Mouse (Mus musculus): ENCODE measurements around the gene Olfr15. TPM values are rescaled to one million over a fixed set of nuclear protein-coding genes. Genes with fewer than 3 reads are reported as not detected.
A peak's percentile ranks its signal among the peaks of the same experiment; 100 is the strongest.

The Olfr15 gene
- polyA plus RNA-seq, 1 experiment from 2014 or later: not detected

- H3K27me3 ChIP-seq: no peaks in the 10 kb centered on the region
- H3K27ac ChIP-seq (replicated peaks): peak within 1 kb of the TSS; percentile 94
- peak within 1 kb of the TSS; percentile 72 for H3K4me2 ChIP-seq
- peak within 1 kb of the TSS; percentile 77 for H3K9ac ChIP-seq
- H3K4me3 ChIP-seq: peak within 1 kb of the TSS; percentile 61
- peaks cover 38% of the 10 kb centered on the region for H3K4me1 ChIP-seq (replicated peaks)
- no peaks in the 10 kb centered on the region for H3K9me3 ChIP-seq
- under 1% methylated on average over 88 of the region's 88 CpGs for WGBS
- H3K36me3 ChIP-seq: peaks cover 9% of the 10 kb centered on the region
- ATAC-seq (ENCODE audit: low read depth): peak; percentile 98
Measured at GRCm38 (mm10) chr16:3884201-3885064, 53.8 kb downstream of the Olfr15 start, which contains the start of the genes Zfp597 and Gm20695. Gene Zfp597, minus strand, starts transcription at chr16:3884561. Gene Gm20695, plus strand, starts transcription at chr16:3884648.

- Histone ChIP-seq H3K27ac (replicated peaks) (peak overlapping the region; percentile 94), H3K9me3 (no peaks in the 10 kb centered on the region), H3K4me3 (peak overlapping the region; percentile 61), H3K27me3 (no peaks in the 10 kb centered on the region), H3K4me1 (replicated peaks) (peaks cover 38% of the 10 kb centered on the region), H3K9ac (peak overlapping the region; percentile 77), H3K36me3 (peaks cover 6% of the 10 kb centered on the region; the same call in 1 of the 2 replicates), H3K4me2 (peak overlapping the region; percentile 72)
- ATAC-seq (ENCODE audit: low read depth): peak; percentile 29; the same call in 1 of the 2 replicates
- WGBS: 2% methylated on average over 10 of the region's 10 CpGs
Measured at GRCm38 (mm10) chr16:3885065-3885670, 54.5 kb downstream of the Olfr15 start.

- Histone ChIP-seq H3K27ac (replicated peaks) (no peak overlapping the region), H3K4me2 (no peak overlapping the region), H3K9ac (no peak overlapping the region), H3K4me1 (replicated peaks) (peaks cover 5% of the 10 kb centered on the region; the same call in 1 of the 2 replicates), H3K27me3 (no peaks in the 10 kb centered on the region), H3K4me3 (no peak overlapping the region), H3K9me3 (no peaks in the 10 kb centered on the region), H3K36me3 (peaks cover 28% of the 10 kb centered on the region)
- no peak for ATAC-seq (ENCODE audit: low read depth)
- 93% methylated on average over 14 of the region's 14 CpGs for WGBS
Measured at GRCm38 (mm10) chr16:3891621-3892295, 61.1 kb downstream of the Olfr15 start.

DNA sequence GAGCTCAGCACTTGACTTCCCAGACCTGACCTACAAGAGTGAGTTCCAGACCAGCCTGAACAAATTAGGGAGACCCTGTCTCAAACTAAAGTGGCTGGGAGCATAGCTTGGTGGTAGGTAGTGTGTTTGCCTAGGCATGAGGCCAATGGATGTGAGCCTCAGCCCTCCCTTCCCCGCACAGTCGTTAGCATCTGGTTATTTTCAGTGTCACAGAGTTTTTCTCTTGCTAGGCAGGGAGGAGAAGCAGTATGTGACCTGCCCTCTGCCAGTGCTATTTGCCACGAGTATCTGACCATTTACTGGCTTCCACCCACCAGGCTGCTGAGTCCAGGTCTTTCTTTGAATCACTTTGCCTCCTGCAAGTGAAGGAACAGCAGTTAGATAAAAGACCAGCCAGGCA, 63.1 kb downstream of the Olfr15 start:
- no peaks in the 10 kb centered on the region for H3K27me3 ChIP-seq
- H3K27ac ChIP-seq (replicated peaks): no peak overlapping the region
- peaks cover 48% of the 10 kb centered on the region for H3K36me3 ChIP-seq
- H3K9me3 ChIP-seq: no peaks in the 10 kb centered on the region
- no peak overlapping the region for H3K4me3 ChIP-seq
- no peak overlapping the region for H3K9ac ChIP-seq
- no peaks in the 10 kb centered on the region for H3K4me1 ChIP-seq (replicated peaks)
- H3K4me2 ChIP-seq: no peak overlapping the region
- no peak for ATAC-seq (ENCODE audit: low read depth)
- 69% methylated on average over 3 of the region's 3 CpGs for WGBS

Other genes with a start within 250 kb of the Olfr15 start
- not detected in 2 replicates for gene Olfr161, start 239.8 kb upstream of the Olfr15 start, polyA plus RNA-seq (2015; fragmentation: Nextera tagmentation; extraction: Ambion mirVana)
- not detected in 2 replicates for gene Mefv, start 112.8 kb upstream of the Olfr15 start, polyA plus RNA-seq (2015; fragmentation: Nextera tagmentation; extraction: Ambion mirVana)
- 46.7 and 49.9 TPM in 2 replicates for gene Zfp263, start 86.8 kb upstream of the Olfr15 start, polyA plus RNA-seq (2015; fragmentation: Nextera tagmentation; extraction: Ambion mirVana)
- 1.7 and 2.2 TPM in 2 replicates for gene Zfp174, start 16.4 kb downstream of the Olfr15 start, polyA plus RNA-seq (2015; fragmentation: Nextera tagmentation; extraction: Ambion mirVana)
- gene Naa60, start 41.5 kb downstream of the Olfr15 start, polyA plus RNA-seq (2015; fragmentation: Nextera tagmentation; extraction: Ambion mirVana): 81.9 and 85.0 TPM in 2 replicates
- gene Zfp597, start 53.7 kb downstream of the Olfr15 start, polyA plus RNA-seq (2015; fragmentation: Nextera tagmentation; extraction: Ambion mirVana): 11.2 and 12.5 TPM in 2 replicates
- gene Gm20695, start 53.8 kb downstream of the Olfr15 start, polyA plus RNA-seq (2015; fragmentation: Nextera tagmentation; extraction: Ambion mirVana): 1.9 and 3.1 TPM in 2 replicates
- 10.5 and 11.5 TPM in 2 replicates for gene 1700037C18Rik, start 77.8 kb downstream of the Olfr15 start, polyA plus RNA-seq (2015; fragmentation: Nextera tagmentation; extraction: Ambion mirVana)
- gene Cluap1, start 77.9 kb downstream of the Olfr15 start, polyA plus RNA-seq (2015; fragmentation: Nextera tagmentation; extraction: Ambion mirVana): 34.3 and 35.4 TPM in 2 replicates
- 0.95 and 0.98 TPM in 2 replicates for gene Nlrc3, start 145.8 kb downstream of the Olfr15 start, polyA plus RNA-seq (2015; fragmentation: Nextera tagmentation; extraction: Ambion mirVana)
- 18.9 and 22.3 TPM in 2 replicates for gene Slx4, start 172.9 kb downstream of the Olfr15 start, polyA plus RNA-seq (2015; fragmentation: Nextera tagmentation; extraction: Ambion mirVana)
- gene Dnase1, start 206.1 kb downstream of the Olfr15 start, polyA plus RNA-seq (2015; fragmentation: Nextera tagmentation; extraction: Ambion mirVana): 5.2 and 6.6 TPM in 2 replicates
- gene Trap1, start 246.9 kb downstream of the Olfr15 start, polyA plus RNA-seq (2015; fragmentation: Nextera tagmentation; extraction: Ambion mirVana): 49.3 and 49.7 TPM in 2 replicates